ENCODE assay signal across 19 mouse cellular contexts in the genomic region with DNA sequence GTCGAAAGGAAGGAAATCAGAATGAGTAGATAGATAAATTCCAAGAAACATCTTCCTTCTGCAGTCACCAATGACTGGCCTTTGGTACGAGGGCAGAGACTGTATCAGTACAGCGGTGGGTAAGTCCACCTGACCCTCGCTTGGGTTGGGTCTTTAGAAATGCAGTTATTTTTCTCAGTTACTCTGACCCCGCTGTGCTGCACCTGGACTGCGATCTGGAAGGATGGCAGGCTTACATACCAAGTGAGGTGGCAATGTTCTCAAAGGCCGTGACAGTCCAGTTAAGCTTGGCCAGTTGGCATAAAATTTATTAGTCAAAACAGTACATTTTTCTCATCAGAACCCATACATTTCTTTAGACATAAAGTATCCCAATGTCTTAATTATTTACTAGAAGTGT. TPM values are rescaled to one million over a fixed set of nuclear protein-coding genes. Genes with fewer than 3 reads are reported as not detected.
DNase-seq lines count a peak whose midpoint lies in the region; TF ChIP-seq lines count a peak whose summit lies in the region.
"Had no signal": no experiment of that assay in that cellular context is flagged by ENCODE, and none has a peak within 500 bp of the region (broad histone marks: within the 10 kb centered on the region; RNA-seq: fewer than 3 reads in every experiment).

No protein-coding gene starts in this region.

- no peaks in the 10 kb centered on the region for H3K27me3 ChIP-seq in cerebellum, adult 2 months (ENCODE audit: control insufficient read depth, insufficient read depth, low read length)
- H3K27me3 ChIP-seq: forebrain, embryonic 13.5 days; hindbrain, embryonic 13.5 days; intestine, embryonic 15.5 days had no signal

- H3K4me3 ChIP-seq in cerebellum, adult 2 months (replicated peaks; ENCODE audit: insufficient read depth, low read depth, low read length) = no peak overlapping the region
- H3K4me3 ChIP-seq: forebrain, embryonic 10.5 days; forebrain, embryonic 13.5 days; hindbrain, embryonic 10.5 days; hindbrain, embryonic 13.5 days; intestine, embryonic 15.5 days had no signal

- peaks cover 4% of the 10 kb centered on the region for H3K4me1 ChIP-seq in cerebellum, adult 2 months (ENCODE audit: control insufficient read depth, insufficient read depth, low read length)
- H3K4me1 ChIP-seq: forebrain, embryonic 10.5 days; forebrain, embryonic 13.5 days; intestine, embryonic 15.5 days had no signal

- 76% methylated on average over 7 of the region's 7 CpGs for WGBS in cerebellum, adult 2 months

- intact Hi-C loops in heart, postnatal 25 days (cut with DNase I) = no loop called here

- no peak for TF ChIP-seq CTCF in cerebellum, adult 2 months (IDR thresholded peaks at IDR 0.05; ENCODE audit: borderline replicate concordance, insufficient read depth, low read depth, low read length)

- H3K27ac ChIP-seq in cerebellum, adult 2 months (ENCODE audit: insufficient read depth, low read length) = no peak overlapping the region
- H3K27ac ChIP-seq: forebrain, embryonic 10.5 days; forebrain, embryonic 13.5 days; hindbrain, embryonic 10.5 days; hindbrain, embryonic 13.5 days; intestine, embryonic 15.5 days had no signal

- peak; percentile 42 for DNase-seq in heart, adult 11 months
- DNase-seq in heart, postnatal 25 days (ENCODE audit: low spot score) = no peak
- peak; percentile 53 for DNase-seq in cerebellum, adult 2 months
- peak; percentile 40 for DNase-seq in cerebellum, adult 9-11 months
- DNase-seq in cerebellum, postnatal 36 days = peak; percentile 40 to 50
- DNase-seq in kidney, postnatal 36 days = no peak
- no peak for DNase-seq in thymus, postnatal 10 days (ENCODE audit: low spot score in 2 of 2)
- no peak for DNase-seq in MN1 (ENCODE audit: low spot score)
- DNase-seq: adrenal gland, adult 8-10 months; adrenal gland, postnatal 25 days; gastrocnemius, postnatal 10 days; gastrocnemius, postnatal 36 days; heart, postnatal 36 days; kidney, adult 11 months had no signal

- no peak for TF ChIP-seq POLR2A in cerebellum, adult 2 months (IDR thresholded peaks at IDR 0.05; ENCODE audit: borderline replicate concordance, insufficient read depth, low read length)

RNA-seq across cellular contexts. Expression of gene Aatf, which starts 59.4 kb away (rescaled TPM):
- 10 to 100 TPM; 12.8 to 13.1 TPM for total RNA-seq in heart, postnatal 25 days (2021)
- 14.0 and 14.1 TPM in 2 replicates for polyA plus RNA-seq in cerebellum, adult 2 months (2012; rRNA removed)

Comparison
In these comparisons a context has a peak if more than half of its experiments do, and no peak if none do; other contexts are left out.
1. DNase-seq: peak in heart, adult 11 months (single experiment), cerebellum, adult 2 months (2 of 2), cerebellum, adult 9-11 months (single experiment) and cerebellum, postnatal 36 days (2 of 2); none in heart, postnatal 25 days (single experiment), kidney, postnatal 36 days (0 of 2), thymus, postnatal 10 days (0 of 2) and MN1 (single experiment).